Mouse (Mus musculus) monocyte, adult 2 months (primary cell): Measurements from ENCODE around the gene Klhdc8b.

Experiments used
- DNase-seq, 2 experiments: peaks; one replicate each; pipeline ENCODE4 v3.0.0; 2022; ENCODE audit warnings: low spot score in 2 of 2, low read depth in 1 of 2

Klhdc8b gene

GRCm38 (mm10) chr9:108451519-108452160, 9.7 kb downstream of the Klhdc8b start:
- DNase-seq = no peak

DNA sequence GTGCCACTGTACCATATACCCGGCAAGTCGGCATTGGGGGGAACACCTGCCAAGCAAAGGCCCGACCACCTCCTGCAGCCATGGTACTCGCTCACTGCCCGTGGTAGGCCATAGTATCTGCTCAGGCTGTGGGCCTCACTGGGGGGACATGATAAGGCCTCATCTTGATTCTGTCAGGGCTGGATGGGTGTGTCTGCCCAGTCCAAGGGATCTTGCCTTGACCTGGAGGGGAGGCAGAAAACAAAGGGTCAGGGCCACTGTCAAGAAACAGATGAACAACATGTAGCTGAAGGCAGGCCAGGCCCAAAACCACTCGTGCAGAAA, 10.2 kb downstream of the Klhdc8b start:
- DNase-seq = no peak

GRCm38 (mm10) chr9:108450292-108451169, 10.8 kb downstream of the Klhdc8b start:
- DNase-seq = no peak

DNA sequence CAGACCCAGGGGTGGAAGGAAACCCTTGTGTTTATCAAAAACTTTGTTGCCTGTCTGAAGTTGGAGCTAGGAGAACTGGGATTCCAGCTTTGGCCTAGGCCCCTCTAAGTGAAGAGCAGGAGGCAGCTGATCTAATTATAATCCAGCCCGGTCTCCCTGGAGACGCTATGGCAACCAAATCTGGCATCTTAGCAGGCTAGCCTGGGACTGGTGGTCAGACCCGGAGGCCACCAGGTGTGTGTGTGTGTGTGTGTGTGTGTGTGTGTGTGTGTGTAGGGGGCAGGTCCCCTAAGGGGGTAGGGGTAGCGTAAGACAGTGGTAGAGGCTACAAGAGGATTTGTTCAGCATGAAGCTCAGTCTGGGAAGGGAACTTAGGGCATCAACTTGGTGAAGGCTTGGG, 11.5 kb downstream of the Klhdc8b start:
- no peak for DNase-seq

GRCm38 (mm10) chr9:108445125-108445524, 16.3 kb downstream of the Klhdc8b start:
- no peak for DNase-seq

DNA sequence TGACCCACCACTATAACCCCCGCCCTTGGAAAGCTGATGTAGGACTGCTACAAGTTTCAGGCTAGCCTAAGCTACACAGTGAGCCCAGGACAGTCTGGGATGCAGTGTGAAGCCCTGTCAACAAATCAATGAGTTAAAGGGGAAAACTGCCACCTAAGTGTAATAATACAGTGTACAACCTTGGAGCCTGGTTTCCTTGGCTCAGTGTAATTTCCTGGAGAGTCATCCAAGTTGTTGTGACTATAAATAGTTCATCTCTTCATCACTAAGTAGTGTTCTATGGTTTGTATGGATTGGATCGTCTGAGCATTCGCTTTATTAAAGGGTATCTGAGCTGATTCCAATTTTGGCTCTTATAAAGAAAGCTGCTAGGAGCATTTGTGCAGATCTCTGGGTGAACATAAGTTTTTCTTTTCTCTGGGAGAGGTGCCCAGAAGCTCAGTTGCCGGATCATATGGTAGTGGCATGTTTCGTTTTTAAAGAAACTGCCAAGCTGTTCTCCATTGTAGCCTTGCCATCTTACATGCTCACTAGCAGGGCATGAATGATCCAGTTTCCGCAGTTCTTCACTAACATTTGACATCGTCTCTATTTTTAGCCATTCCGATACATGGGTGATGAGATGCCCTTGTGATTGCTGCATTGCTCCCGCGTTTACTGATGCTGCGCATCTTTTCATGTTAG, 20.0 kb downstream of the Klhdc8b start:
- DNase-seq = no peak

- no peak for DNase-seq
Observed at GRCm38 (mm10) chr9:108440485-108440884, 20.9 kb downstream of the Klhdc8b start.

GRCm38 (mm10) chr9:108439176-108439575, 22.2 kb downstream of the Klhdc8b start:
- DNase-seq = no peak

- no peak for DNase-seq
Observed at GRCm38 (mm10) chr9:108436182-108436581, 25.2 kb downstream of the Klhdc8b start, which contains the start of gene BC048562. Gene BC048562 (plus strand): TSS chr9:108436482.

DNA sequence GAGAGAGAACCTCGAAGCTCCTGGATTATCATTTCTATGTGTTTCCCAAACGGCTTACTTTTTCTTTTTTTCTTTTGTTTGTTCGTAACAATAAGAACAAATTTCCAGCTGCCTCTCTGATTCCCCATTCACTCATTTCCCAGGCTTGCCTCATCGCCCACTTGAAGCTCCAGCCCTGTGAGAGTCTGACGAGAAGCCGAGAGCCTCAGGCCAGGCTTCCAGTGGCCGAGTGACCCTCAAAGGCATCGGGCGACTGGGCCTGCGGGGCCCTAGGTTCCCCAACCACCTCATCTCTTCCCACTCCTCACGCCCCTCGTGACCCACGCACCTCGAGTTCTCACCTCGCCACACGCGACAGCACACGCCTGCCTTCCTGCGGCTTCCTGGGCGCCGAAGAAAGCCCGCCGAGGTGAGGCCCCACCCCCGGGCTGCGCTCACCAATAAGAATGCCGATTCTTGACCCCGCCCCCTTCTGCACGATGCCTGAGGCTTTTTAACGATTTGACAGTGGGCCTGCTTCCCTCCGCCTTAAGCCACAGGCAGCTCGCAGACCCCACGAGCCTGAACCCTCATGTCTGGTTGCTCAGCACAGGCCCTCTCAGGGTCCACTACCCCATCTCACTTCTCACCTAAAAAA, 29.8 kb downstream of the Klhdc8b start:
- DNase-seq = no peak

- no peak for DNase-seq
Observed at GRCm38 (mm10) chr9:108428384-108428783, 33.0 kb downstream of the Klhdc8b start, which contains the start of gene Ccdc36. Gene Ccdc36 (minus strand): TSS chr9:108428484.

DNA sequence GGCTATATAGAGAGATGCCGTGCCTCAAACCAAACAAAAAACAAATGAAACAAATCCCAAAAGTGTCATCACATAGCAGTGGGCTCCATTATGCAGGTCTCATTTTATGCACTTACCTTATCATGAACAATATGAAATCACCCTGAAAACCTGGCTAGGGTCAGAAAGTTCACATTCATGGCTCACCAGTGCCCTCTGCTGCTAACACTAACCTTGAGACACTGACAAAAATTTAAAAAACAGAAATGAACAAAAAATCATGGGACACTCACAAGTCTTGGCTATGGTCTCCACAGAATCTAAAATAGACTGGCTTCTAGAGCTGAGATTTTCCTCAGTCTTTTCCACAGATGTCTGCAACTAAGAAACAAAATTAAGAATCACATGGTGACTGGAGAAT, 49.2 kb downstream of the Klhdc8b start:
- DNase-seq = no peak

DNA sequence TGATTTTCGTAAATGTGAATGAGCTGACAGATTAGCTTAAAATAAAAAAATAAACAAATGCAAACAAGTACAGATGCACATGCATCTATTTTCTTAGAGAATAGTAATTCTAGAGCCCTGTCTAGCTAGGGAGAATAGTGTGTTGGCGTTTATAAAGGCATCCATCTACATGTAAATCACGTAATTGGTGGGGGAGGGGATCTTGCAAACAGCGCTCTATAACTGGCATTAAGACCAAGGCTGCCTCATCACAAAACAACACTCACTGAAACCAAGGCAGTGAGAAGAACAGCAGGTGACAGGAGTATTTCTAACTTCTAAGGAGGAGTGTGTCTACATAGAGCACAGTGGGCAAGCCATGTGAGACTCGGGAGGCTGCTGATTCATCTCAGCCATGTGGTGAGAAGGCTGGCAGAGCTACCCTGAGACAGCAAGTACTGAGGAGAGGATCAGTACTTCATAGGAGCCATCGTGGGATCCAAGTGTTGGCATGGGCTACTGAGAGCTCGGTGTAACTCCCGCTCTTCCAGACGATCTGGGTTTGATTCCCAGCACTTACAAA, 49.9 kb downstream of the Klhdc8b start:
- no peak for DNase-seq

DNA sequence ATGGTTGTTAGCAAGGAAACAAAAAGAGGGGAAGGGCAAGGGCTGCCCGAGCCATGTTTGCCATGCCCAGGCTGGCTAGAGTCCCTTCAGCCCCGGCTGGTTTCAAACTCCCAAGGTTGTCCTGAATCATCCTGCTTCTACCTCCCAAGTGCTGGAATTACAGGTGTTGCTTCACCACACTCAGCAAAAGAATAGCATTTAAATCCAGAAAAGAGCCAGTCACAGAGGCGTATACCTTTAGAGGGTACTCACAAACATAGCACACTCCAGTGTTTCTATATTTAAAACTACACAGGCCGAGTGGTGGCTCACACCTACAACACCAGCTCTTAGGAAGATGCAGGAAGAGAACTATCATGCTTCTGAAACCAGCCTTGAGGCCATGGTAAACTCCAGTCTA, 51.8 kb downstream of the Klhdc8b start:
- no peak for DNase-seq

GRCm38 (mm10) chr9:108404451-108404850, 56.9 kb downstream of the Klhdc8b start:
- DNase-seq = no peak

DNA sequence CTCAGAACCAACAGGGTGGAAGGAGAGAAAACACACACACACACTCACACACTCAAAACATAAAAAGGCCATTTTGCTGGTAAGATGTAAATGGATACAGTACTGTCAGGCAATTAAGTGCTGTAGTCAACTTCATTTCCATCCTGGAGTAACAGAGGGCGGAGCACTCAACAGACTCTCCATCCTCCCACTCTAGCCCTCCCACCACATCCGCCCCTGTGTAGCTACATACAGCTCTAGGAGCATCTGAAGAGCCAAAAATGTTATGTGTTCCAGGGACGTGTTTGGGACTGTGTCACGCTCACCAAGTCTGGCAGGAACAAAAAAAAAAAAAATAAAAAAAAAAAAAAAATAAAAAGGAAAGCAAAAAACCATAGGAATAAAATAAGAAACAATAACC, 58.3 kb downstream of the Klhdc8b start:
- no peak for DNase-seq

DNA sequence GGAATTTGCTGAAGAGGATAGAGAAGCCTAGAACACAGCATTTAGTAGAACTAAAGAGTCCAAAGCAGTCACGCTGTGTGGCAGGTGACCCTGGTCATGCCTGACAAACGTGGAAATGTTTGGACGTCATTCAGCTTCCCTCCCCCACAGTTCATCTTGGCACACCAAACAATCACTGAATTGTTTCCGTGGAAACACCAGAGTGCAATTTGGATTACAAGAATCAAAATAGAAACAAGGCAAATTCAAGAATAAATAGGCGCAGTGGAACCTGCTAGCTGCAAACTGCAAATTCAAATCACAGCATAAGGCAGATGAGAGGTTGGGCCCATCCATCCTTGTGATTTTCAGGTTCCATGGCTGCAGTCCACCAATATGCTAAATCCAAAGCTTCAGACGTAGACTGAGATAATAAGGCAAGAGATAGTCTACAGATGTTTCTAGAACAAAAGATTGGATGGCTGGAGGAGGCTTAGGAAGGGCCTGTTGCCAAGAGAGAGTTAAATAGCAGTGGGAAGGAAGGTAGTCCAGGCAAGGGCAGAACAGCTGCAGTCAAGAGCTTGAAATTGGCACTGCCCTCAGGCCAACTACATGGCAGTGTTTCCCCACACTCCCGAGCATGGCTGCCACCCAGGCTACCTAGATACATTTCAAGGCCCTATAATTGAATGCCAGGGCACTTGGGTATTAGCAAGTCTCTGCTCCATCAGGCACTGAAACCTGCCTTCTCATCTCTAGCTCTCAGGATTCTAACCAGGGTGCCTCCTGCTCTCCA, 60.0 kb downstream of the Klhdc8b start:
- no peak for DNase-seq

DNA sequence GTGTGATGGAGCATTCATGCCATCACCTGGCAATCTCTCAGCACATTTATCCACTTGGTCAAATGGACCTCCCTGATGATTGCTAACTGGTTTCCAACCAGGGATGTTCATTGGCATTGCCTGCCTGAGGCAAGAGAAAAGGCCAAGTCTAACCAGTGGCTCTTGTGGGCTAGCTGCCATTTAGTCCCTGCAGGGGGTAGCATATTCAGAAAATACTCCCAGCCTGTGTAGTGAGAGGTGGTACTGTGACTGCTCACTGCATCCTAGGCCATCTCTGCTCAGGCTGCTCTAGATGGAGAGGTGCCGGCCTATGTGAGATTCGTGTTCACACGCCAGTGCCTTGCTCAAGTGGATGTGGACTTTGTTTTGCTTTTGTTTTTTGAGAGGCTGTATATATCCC, 63.1 kb downstream of the Klhdc8b start:
- no peak for DNase-seq
